Mouse (Mus musculus): Measurements from ENCODE around the gene Zfp423. TPM values are rescaled to one million over a fixed set of nuclear protein-coding genes. Genes with fewer than 3 reads are reported as not detected.

Zfp423 gene
- polyA plus RNA-seq, 1 experiment from 2014 or later = 22.0 TPM

GRCm38 (mm10) chr8:87711955-87712354 lies 247.4 kb downstream of the Zfp423 start:
- H3K27ac ChIP-seq (replicated peaks) = no peak overlapping the region
- H3K4me1 ChIP-seq = peaks cover 32% of the 10 kb centered on the region
- DNase-seq (ENCODE audit: low spot score) = no peak
- no peaks in the 10 kb centered on the region for H3K27me3 ChIP-seq (replicated peaks; ENCODE audit: low read depth, poor library complexity, severe bottlenecking)
- no peak overlapping the region for H3K4me3 ChIP-seq
- H3K36me3 ChIP-seq (replicated peaks) = no peaks in the 10 kb centered on the region
- WGBS = 91% methylated on average over 6 of the region's 6 CpGs
- H3K9me3 ChIP-seq = no peaks in the 10 kb centered on the region

GRCm38 (mm10) chr8:87708127-87708637 lies 251.2 kb downstream of the Zfp423 start:
- WGBS = 27% methylated on average over 11 of the region's 11 CpGs
- Histone ChIP-seq H3K27ac (replicated peaks) (peak overlapping the region; percentile 65; the same call in 1 of the 2 replicates), H3K9me3 (no peaks in the 10 kb centered on the region), H3K4me3 (no peak overlapping the region), H3K4me1 (peaks cover 25% of the 10 kb centered on the region), H3K36me3 (replicated peaks) (no peaks in the 10 kb centered on the region), H3K27me3 (replicated peaks; ENCODE audit: low read depth, poor library complexity, severe bottlenecking) (no peaks in the 10 kb centered on the region)
- DNase-seq (ENCODE audit: low spot score) = peak; percentile 30

- DNase-seq (ENCODE audit: low spot score) = no peak
- no peak overlapping the region for H3K27ac ChIP-seq (replicated peaks)
- no peaks in the 10 kb centered on the region for H3K36me3 ChIP-seq (replicated peaks)
- WGBS = 84% methylated on average over 17 of the region's 17 CpGs
- no peaks in the 10 kb centered on the region for H3K9me3 ChIP-seq
- H3K4me3 ChIP-seq = no peak overlapping the region
- peaks cover 35% of the 10 kb centered on the region for H3K4me1 ChIP-seq
- H3K27me3 ChIP-seq (replicated peaks; ENCODE audit: low read depth, poor library complexity, severe bottlenecking) = no peaks in the 10 kb centered on the region
These were observed 252.2 kb downstream of the Zfp423 start for GRCm38 (mm10) chr8:87707176-87707575.

DNA sequence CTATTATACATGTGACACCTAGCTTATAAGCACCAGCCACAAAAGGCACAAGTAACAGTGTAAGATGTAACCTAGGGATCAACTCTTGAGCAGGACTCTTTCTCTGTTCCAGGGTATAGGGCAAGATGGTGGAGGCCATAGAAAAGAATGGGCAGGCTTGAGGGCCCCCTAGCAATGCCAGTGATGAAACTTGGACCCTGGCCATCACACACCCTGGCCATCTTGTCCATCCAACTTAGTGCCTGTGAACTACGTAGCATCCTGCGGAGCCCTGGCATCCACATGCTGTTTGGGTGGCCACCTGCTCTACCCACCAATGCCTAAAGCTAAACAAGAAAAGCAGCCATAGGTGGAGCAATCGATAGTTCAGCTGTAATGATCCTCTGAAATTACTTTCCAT lies 254.6 kb downstream of the Zfp423 start:
- Histone ChIP-seq H3K27me3 (replicated peaks; ENCODE audit: low read depth, poor library complexity, severe bottlenecking) (no peaks in the 10 kb centered on the region), H3K4me1 (peaks cover 39% of the 10 kb centered on the region), H3K36me3 (replicated peaks) (0 out of 2 replicates have a peak, but pooled peaks cover 4% of the 10 kb centered on the region), H3K27ac (replicated peaks) (no peak overlapping the region), H3K4me3 (no peak overlapping the region), H3K9me3 (no peaks in the 10 kb centered on the region)
- DNase-seq (ENCODE audit: low spot score) = no peak
- 96% methylated on average over 3 of the region's 3 CpGs for WGBS

GRCm38 (mm10) chr8:87702790-87703311 lies 256.5 kb downstream of the Zfp423 start:
- WGBS = 46% methylated on average over 10 of the region's 10 CpGs
- peaks cover 31% of the 10 kb centered on the region for H3K4me1 ChIP-seq

DNA sequence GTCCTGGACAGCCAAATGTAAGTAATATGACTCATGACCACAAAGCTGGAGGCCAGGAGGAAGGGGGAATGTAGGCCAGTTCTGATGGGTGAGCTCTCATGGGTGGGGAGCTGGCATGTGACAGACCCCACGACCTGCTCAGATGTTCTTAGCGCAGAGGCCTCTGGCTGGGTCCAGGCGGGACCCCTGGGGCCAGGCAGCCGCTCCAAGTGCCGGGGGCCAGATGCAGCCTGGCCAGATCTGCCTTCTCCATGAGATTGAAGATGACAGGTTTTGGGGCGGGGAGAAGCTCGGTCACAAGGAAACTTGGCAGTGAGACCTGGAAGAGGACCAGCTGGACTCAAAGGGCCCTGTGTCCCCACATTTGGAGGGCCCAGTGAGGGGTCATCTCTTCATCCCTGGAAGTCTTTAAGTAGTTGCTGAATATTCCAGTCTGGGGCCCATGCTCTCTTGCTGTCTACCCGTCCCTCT lies 257.3 kb downstream of the Zfp423 start:
- WGBS = 62% methylated on average over 8 of the region's 8 CpGs
- Histone ChIP-seq H3K4me1 (peaks cover 37% of the 10 kb centered on the region), H3K27ac (replicated peaks) (no peak overlapping the region), H3K36me3 (replicated peaks) (0 out of 2 replicates have a peak, but pooled peaks cover 4% of the 10 kb centered on the region), H3K4me3 (no peak overlapping the region), H3K9me3 (no peaks in the 10 kb centered on the region), H3K27me3 (replicated peaks; ENCODE audit: low read depth, poor library complexity, severe bottlenecking) (no peaks in the 10 kb centered on the region)
- DNase-seq (ENCODE audit: low spot score) = no peak

More at GRCm38 (mm10) chr8:87702790-87703311, 256.5 kb downstream of the Zfp423 start:
- no peak overlapping the region for H3K4me3 ChIP-seq
- H3K36me3 ChIP-seq (replicated peaks) = 0 out of 2 replicates have a peak, but pooled peaks cover 4% of the 10 kb centered on the region
- no peaks in the 10 kb centered on the region for H3K9me3 ChIP-seq
- peak overlapping the region; percentile 24 for H3K27ac ChIP-seq (replicated peaks)
- no peaks in the 10 kb centered on the region for H3K27me3 ChIP-seq (replicated peaks; ENCODE audit: low read depth, poor library complexity, severe bottlenecking)
- DNase-seq (ENCODE audit: low spot score) = no peak

- Histone ChIP-seq H3K9me3 (no peaks in the 10 kb centered on the region), H3K4me1 (peaks cover 40% of the 10 kb centered on the region), H3K27me3 (replicated peaks; ENCODE audit: low read depth, poor library complexity, severe bottlenecking) (no peaks in the 10 kb centered on the region), H3K36me3 (replicated peaks) (0 out of 2 replicates have a peak, but pooled peaks cover 4% of the 10 kb centered on the region), H3K4me3 (no peak overlapping the region), H3K27ac (replicated peaks) (no peak overlapping the region)
- DNase-seq (ENCODE audit: low spot score) = no peak
- 78% methylated on average over 4 of the region's 4 CpGs for WGBS
These were observed 257.8 kb downstream of the Zfp423 start for GRCm38 (mm10) chr8:87701583-87701982.

DNA sequence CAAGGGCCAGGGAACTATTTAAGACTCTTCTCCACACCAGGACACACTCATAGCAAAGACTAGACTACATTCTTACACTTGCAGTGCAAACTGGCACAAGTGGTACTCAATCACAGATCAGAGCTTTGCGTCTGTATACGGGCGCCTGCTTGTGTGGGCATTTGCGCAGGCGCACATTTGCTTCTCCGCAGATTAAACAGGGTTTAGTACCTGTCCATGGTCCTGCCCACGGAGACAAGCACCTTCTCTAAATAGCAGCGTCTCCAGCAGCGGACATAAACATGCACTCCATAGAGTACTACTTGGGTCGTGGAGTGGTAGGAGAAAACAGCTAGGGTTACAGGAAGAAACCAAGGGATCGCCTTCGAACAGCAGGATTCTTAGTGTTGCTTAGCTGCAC lies 259.1 kb downstream of the Zfp423 start:
- 58% methylated on average over 12 of the region's 12 CpGs for WGBS
- Histone ChIP-seq H3K27ac (replicated peaks) (no peak overlapping the region), H3K36me3 (replicated peaks) (peaks cover 15% of the 10 kb centered on the region), H3K4me1 (peaks cover 53% of the 10 kb centered on the region), H3K9me3 (no peaks in the 10 kb centered on the region), H3K4me3 (no peak overlapping the region), H3K27me3 (replicated peaks; ENCODE audit: low read depth, poor library complexity, severe bottlenecking) (no peaks in the 10 kb centered on the region)
- peak; percentile 56 for DNase-seq (ENCODE audit: low spot score)

GRCm38 (mm10) chr8:87697127-87697526 lies 262.3 kb downstream of the Zfp423 start:
- Histone ChIP-seq H3K36me3 (replicated peaks) (peaks cover 17% of the 10 kb centered on the region), H3K4me1 (peaks cover 63% of the 10 kb centered on the region), H3K4me3 (no peak overlapping the region), H3K9me3 (no peaks in the 10 kb centered on the region), H3K27me3 (replicated peaks; ENCODE audit: low read depth, poor library complexity, severe bottlenecking) (no peaks in the 10 kb centered on the region), H3K27ac (replicated peaks) (no peak overlapping the region)
- no peak for DNase-seq (ENCODE audit: low spot score)
- WGBS = 55% methylated on average over 9 of the region's 9 CpGs

- WGBS = 81% methylated on average over 4 of the region's 4 CpGs
- peaks cover 90% of the 10 kb centered on the region for H3K4me1 ChIP-seq
These were observed 265.7 kb downstream of the Zfp423 start for GRCm38 (mm10) chr8:87693741-87694140.

GRCm38 (mm10) chr8:87690100-87691095 lies 269.0 kb downstream of the Zfp423 start:
- Histone ChIP-seq H3K36me3 (replicated peaks) (peaks cover 29% of the 10 kb centered on the region), H3K4me1 (peaks cover 95% of the 10 kb centered on the region), H3K4me3 (peak overlapping the region; percentile 8; the same call in 1 of the 2 replicates), H3K9me3 (no peaks in the 10 kb centered on the region), H3K27ac (replicated peaks) (peak overlapping the region; percentile 77), H3K27me3 (replicated peaks; ENCODE audit: low read depth, poor library complexity, severe bottlenecking) (no peaks in the 10 kb centered on the region)
- 37% methylated on average over 28 of the region's 28 CpGs for WGBS
- peak; percentile 49 for DNase-seq (ENCODE audit: low spot score)

More at GRCm38 (mm10) chr8:87693741-87694140, 265.7 kb downstream of the Zfp423 start:
- no peak for DNase-seq (ENCODE audit: low spot score)
- Histone ChIP-seq H3K27me3 (replicated peaks; ENCODE audit: low read depth, poor library complexity, severe bottlenecking) (no peaks in the 10 kb centered on the region), H3K9me3 (no peaks in the 10 kb centered on the region), H3K27ac (replicated peaks) (no peak overlapping the region), H3K4me3 (no peak overlapping the region), H3K36me3 (replicated peaks) (peaks cover 13% of the 10 kb centered on the region)

GRCm38 (mm10) chr8:87689192-87689591 lies 270.2 kb downstream of the Zfp423 start:
- Histone ChIP-seq H3K4me1 (peaks cover 94% of the 10 kb centered on the region), H3K4me3 (no peak overlapping the region), H3K36me3 (replicated peaks) (peaks cover 39% of the 10 kb centered on the region), H3K27ac (replicated peaks) (0 out of 2 replicates have a peak overlapping the region, but pooled peaks have one; percentile 32), H3K27me3 (replicated peaks; ENCODE audit: low read depth, poor library complexity, severe bottlenecking) (no peaks in the 10 kb centered on the region), H3K9me3 (no peaks in the 10 kb centered on the region)
- 70% methylated on average over 6 of the region's 6 CpGs for WGBS
- no peak for DNase-seq (ENCODE audit: low spot score)
